Mouse (Mus musculus): ENCODE data around the gene Olfr485. TPM values are rescaled to one million over a fixed set of nuclear protein-coding genes. Genes with fewer than 3 reads are reported as not detected.
"Not testable (repeated sequence)": the region's sequence is repeated elsewhere in the genome, so short reads cannot be mapped to it uniquely, and the experiment has no call there.

Gene Olfr485
- not detected in 2 replicates for polyA plus RNA-seq (2012; rRNA removed)

DNA sequence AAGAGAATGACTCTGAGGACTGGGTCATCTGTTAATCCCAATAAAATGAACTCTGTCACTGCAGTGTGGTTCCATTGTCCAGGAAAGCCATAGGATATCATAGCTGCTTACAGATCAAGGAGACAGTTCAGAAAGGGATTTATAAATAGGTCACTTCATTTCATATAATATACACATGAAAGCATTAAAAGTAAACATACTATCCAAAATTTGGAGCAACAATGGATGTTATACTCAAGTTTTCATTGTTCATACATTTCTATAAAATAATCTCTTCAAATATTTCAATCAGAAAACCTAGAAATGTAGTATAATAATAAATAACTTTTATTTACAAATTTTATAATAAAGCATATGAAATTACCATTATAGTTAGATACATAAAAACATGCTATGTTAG lies at the start of gene Olfr485:
TSS of gene Olfr485 (minus strand) at position 101 of the 400 bp plus-strand sequence.
- DNase-seq (ENCODE audit: low read depth): no peak

DNA sequence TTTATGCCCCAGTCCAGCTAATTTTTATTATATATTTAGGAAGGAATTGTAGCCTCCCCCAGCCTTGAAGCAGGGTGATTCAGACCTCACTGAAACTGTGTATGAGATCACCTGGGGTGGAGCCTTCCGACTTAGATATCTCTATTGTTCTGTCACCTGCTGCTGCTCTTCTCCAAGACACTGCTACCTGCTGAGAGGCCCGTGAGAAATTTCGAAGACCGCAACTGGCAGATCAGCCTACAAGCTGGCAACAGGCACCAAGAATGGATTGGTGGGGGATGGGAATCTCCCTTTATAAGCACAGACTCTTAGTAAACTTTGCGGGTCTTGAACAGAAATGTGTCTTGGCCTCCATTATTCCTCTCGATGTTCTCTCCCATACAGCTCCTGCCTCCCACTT lies 37.3 kb upstream of the Olfr485 start:
- DNase-seq (ENCODE audit: low read depth): no peak

DNA sequence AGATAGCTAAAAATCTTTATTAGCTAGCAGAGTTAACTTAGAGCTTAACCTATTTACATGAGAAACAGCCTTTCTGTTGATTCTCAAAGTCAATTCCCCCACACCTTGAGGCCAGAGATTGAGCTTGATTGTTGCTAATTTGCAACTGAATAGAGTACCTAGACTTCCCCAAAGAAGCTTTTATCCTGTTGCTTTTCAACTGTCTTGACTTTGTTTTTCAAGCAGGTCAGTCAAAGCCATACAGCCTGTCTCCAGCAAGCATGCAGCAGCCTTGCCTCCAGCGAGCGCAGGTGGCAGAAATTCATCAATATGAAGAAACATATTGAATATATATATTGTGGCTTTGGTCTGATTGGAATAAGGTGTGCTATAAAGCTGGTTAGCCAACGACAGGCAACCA lies 36.7 kb upstream of the Olfr485 start:
- DNase-seq (ENCODE audit: low read depth): not testable (repeated sequence)

DNA sequence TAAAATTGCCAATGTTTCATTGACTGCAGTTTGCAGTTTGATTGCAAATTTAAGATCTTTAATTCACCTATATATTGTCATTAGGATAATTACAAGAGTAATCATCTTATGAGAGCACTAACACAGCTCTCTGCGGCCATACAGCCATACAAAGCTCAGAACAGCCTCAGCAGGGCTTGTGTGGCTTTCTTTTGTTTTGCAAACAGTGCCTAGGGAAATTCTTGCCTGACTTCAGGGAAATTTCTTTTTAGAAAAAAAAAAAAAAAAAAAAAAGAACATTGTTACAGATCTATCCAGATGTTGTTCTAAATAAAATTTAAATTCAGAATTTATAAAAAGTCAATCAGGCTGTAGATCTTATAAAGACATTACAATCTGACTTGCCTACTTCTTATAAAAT lies 33.0 kb upstream of the Olfr485 start:
- DNase-seq (ENCODE audit: low read depth): not testable (repeated sequence)

DNA sequence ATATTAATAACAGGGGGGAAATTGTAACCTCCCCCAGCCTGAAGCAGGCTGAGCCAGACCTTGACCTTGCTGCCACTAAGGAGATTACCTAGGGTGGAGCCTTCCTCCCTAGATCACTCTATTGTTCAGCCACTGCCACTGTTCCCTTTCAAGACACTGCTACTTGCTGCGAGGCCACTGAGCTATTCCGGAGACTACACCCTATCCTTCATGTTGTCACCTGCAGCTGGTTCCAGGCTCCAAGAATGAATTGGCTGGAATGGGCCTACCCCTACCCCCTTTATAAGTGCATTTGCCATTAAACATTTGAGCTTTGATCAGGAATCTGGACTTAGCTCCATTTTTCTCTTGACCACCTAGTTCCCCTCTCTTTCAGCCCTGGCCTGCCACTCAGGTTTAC lies 31.5 kb upstream of the Olfr485 start:
- not testable (repeated sequence) for DNase-seq (ENCODE audit: low read depth)

DNA sequence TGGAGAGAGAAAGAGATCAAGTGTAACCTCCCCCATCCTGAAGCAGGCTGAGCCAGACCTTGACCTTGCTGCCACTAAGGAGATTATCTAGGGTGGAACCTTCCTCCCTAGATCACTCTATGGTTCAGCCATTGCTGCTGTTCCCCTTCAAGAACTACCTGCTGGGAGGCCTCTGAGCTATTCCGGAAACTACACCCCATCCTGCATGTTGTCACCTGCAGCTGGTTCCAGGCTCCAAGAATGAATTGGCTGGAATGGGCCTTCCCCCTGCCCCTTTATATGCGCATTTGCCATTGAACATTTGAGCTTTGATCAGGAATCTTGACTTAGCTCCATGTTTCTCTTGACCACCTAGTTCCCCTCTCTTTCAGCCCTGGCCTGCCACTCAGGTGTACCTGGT lies 25.6 kb upstream of the Olfr485 start:
- not testable (repeated sequence) for DNase-seq (ENCODE audit: low read depth)

DNA sequence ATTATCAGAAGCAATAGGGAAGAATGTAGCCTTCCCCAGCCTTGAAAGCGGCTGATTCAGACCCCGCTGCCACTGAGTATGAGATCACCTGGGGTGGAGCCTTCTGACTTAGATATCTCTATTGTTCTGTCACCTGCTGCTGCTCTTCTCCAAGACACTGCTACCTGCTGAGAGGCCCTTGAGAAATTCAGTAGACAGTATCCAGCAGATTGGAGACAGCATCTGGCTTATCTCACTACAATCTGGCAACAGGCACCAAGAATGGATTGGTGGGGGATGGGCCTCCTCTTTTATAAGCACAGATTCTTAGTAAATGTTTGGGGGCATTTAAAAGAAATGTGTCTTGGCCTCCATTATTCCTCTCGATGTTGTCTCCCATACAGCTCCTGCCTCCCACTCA lies 24.7 kb upstream of the Olfr485 start:
- DNase-seq (ENCODE audit: low read depth): not testable (repeated sequence)

DNA sequence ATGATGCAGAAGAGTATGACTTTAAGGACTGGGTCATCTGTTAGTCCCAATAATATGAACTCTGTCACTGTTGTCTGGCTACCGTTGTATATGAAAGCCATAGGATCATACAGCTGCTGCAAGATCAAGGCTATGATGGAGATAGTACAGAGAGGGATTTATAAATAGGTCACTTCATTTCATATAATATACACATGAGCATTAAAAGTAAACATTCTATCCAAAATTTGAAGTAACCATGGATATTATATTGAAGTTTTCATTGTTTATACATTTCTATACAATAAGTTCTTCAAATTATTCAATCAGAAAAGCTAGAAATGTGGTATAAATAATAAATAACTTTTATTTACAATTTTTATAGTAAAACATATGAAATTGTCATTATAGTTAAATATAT lies 13.0 kb upstream of the Olfr485 start, which contains the start of gene Olfr486:
TSS of gene Olfr486 (minus strand) at position 101 of the 400 bp plus-strand sequence.
- DNase-seq (ENCODE audit: low read depth): not testable (repeated sequence)

DNA sequence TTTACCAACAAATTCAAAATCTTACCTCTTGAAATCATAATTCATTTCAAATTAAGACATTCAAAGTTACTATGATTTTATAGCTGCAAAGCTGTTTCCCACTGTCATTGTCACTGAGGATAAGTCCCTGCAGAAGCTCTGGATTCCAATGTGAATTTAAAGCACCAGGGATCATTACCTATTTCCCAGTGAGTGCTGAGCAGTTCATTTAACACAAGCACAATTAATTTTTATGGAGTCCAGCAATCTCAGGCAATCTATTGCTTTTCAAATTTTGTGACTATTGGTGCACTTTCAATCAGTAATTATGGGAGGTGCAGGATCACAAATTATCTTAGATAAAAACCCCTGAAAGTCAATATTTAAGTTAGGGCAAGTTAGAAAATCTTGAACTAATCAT lies 32.3 kb downstream of the Olfr485 start, which contains the start of gene Olfr484:
TSS of gene Olfr484 (minus strand) at position 101 of the 400 bp plus-strand sequence.
- DNase-seq (ENCODE audit: low read depth): no peak

DNA sequence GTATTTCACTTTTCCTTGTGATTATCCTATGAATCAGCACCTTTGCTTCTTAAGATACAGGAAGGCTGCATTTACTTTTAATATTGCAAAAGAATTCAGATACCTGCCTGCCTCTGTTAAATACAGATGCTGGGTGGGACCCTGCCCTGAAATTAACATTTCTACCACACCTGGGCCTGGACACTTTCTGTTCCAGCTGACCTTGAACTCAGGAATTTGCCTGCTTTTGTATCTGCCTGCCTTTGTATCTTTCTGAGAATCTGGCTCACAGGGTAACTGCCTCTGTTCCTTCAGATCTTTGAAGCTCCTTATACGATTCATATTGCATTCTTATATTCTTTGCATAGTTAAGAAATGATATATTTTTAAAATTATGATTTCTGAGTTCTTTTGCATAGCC lies 38.3 kb downstream of the Olfr485 start:
- DNase-seq (ENCODE audit: low read depth): no peak

DNA sequence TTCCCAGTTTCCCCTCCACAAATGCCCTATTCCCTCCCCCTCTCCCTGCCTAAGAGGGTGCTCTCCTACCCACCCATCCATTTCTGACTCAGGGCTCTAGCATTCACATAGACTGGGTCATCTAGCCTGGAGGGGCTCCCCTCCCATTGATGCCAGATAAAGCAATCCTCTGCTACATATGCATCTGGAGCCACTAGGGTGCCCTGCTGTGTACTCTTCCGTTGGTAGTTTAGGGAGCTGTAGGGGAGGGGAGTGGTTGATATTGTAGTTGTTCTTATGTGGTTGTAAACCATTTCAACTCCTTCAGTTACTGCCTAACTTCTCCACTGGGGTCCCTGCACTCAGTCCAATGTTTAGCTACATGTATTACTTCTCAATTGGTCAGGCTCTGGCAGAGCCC lies 39.0 kb downstream of the Olfr485 start:
- DNase-seq (ENCODE audit: low read depth): no peak

Other genes with a start within 250 kb of the Olfr485 start
- gene Olfr473, start 229.4 kb downstream of the Olfr485 start, polyA plus RNA-seq (2012; rRNA removed): not detected in 2 replicates
- not detected in 2 replicates for gene Olfr474, start 205.2 kb downstream of the Olfr485 start, polyA plus RNA-seq (2012; rRNA removed)
- gene Olfr476, start 195.1 kb downstream of the Olfr485 start, polyA plus RNA-seq (2012; rRNA removed): not detected in 2 replicates
- gene Olfr477, start 173.2 kb downstream of the Olfr485 start, polyA plus RNA-seq (2012; rRNA removed): not detected in 2 replicates
- not detected in 2 replicates for gene Olfr478, start 125.9 kb downstream of the Olfr485 start, polyA plus RNA-seq (2012; rRNA removed)
- not detected in 2 replicates for gene Olfr479, start 109.2 kb downstream of the Olfr485 start, polyA plus RNA-seq (2012; rRNA removed)
- gene Olfr480, start 92.5 kb downstream of the Olfr485 start, polyA plus RNA-seq (2012; rRNA removed): not detected in 2 replicates
- not detected in 2 replicates for gene Olfr481, start 80.0 kb downstream of the Olfr485 start, polyA plus RNA-seq (2012; rRNA removed)
- not detected in 2 replicates for gene Olfr482, start 62.3 kb downstream of the Olfr485 start, polyA plus RNA-seq (2012; rRNA removed)
- not detected in 2 replicates for gene Olfr483, start 59.0 kb downstream of the Olfr485 start, polyA plus RNA-seq (2012; rRNA removed)
- not detected in 2 replicates for gene Olfr484, start 32.4 kb downstream of the Olfr485 start, polyA plus RNA-seq (2012; rRNA removed)
- gene Olfr486, start 12.9 kb upstream of the Olfr485 start, polyA plus RNA-seq (2012; rRNA removed): not detected in 2 replicates
- gene Olfr487, start 54.8 kb upstream of the Olfr485 start, polyA plus RNA-seq (2012; rRNA removed): not detected in 2 replicates
- not detected in 2 replicates for gene Olfr488, start 98.5 kb upstream of the Olfr485 start, polyA plus RNA-seq (2012; rRNA removed)
- not detected in 2 replicates for gene Olfr490, start 129.1 kb upstream of the Olfr485 start, polyA plus RNA-seq (2012; rRNA removed)
- gene Olfr491, start 153.6 kb upstream of the Olfr485 start, polyA plus RNA-seq (2012; rRNA removed): 0.14 TPM in 1 of 2 replicates, not detected in the other
- gene Olfr492, start 163.8 kb upstream of the Olfr485 start, polyA plus RNA-seq (2012; rRNA removed): not detected in 2 replicates
- not detected in 2 replicates for gene Olfr493, start 187.1 kb upstream of the Olfr485 start, polyA plus RNA-seq (2012; rRNA removed)
- gene Olfr494, start 205.5 kb upstream of the Olfr485 start, polyA plus RNA-seq (2012; rRNA removed): not detected in 2 replicates
- gene Olfr495, start 233.3 kb upstream of the Olfr485 start, polyA plus RNA-seq (2012; rRNA removed): not detected in 2 replicates

Data from gonadal fat pad, adult 2 months (tissue).